Mouse (Mus musculus): Measurements from ENCODE around the gene Tead3.

Tead3 gene

DNA sequence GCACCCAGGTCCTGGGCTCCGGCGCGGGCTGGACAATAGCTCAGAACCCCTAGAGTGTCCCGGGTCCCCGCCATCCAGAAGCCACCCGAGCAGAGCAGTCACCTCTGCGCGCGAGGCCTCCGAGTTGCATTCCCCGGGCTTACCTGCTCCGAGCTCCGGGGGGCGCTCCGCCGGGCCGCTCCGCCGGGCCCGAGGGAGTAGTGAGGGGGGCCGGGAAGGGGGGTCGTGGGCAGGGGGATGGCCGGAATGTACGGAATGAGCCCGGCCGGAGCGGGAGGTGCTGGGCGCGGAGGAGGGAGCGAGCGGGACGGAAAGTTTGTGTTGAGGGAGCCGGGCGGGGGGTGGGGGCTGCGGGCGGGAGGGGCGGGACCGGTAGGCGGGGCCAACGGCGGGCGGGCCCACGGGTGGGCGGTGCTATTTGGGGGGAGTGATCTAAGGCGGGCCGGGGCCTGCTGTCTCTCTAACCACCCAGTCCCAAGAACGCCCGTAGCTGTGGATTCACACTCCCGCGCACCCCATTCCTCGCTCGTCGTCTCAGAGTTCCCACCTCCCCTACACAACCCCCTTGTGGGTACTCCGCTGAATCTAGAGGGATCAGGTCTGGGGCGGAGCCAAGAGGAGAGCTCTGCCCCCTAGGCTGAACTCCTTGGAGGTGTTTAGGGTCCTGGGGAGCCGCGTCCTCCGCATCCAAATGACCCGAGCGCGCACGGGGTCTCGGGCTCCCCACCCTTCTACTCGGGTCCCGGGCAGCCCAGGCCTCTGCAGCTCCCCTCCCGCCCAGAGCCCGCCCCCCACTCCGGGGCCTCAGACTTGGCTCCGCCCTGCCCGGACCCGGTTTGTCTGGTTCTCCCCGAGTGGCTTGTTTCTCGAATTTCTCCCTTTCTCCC lies at the start of gene Tead3:
Gene Tead3 (minus strand): TSS at position 352 of the 887 bp plus-strand sequence.
- DNase-seq (ENCODE audit: low spot score in 2 of 2) = peak; percentile 85 to 91

DNA sequence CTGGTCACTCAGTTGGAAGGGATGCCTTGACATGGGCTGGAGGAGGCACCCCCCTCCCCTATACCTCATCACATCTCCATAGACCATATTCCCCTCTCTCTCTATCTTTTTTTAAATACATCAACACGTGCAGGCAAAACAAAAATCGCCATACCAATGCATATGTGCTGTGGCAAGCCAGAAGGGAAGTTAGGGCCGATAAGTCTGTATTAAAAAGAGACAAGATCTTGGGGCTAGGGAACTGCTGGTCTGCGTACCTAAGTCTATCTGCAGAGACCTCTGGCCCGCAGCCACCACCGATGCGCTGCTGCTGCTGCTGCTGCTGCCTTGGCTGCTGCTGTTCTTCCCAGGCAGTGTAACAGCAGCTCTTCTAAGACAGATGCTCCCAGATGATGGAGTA lies 44.4 kb upstream of the Tead3 start:
- no peak for DNase-seq (ENCODE audit: low spot score in 2 of 2)

- DNase-seq (ENCODE audit: low spot score in 2 of 2) = no peak
Observed at GRCm38 (mm10) chr17:28394051-28394765, 43.6 kb upstream of the Tead3 start.

DNA sequence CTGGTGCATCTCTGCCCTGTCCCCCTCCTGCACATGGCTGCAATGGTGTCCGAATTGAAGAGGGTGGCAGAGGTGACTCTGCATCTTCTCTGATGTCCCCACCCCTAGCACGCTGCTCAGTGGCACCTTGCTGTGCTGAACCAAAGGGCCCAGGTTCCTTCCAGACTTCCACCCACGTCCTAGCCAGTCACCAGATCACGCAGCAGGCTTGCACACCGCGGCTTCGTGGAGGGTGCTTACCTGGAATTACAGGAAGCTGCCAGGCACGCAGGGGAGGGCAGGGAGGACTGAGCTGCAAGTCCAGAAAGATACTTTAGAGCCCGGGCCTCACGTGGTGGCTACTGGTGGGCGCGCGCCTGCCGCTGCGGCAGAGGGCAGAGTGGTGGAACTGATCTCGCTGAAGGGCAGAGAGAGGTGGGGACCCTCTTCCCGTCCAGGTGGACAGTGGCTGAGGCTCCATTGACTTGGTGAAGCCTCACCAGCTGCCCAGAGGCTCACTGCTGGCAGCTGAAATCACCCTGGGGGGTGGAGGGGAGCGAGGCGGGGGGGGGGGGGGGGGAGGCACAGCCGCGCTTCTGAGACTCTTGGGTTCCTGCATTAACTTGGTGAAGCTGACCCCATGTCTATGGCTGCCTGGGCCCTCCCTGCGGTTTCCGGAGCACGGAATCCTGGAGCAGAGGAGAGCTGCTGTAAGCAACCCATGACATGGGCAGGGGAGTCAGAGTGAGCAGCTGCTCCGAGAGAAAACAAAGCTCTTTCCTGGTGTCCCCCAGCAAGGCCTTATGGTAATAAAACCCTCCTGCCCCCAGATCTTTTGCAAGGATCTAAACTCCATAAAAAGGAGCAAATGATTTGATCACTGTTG lies 41.2 kb upstream of the Tead3 start:
- DNase-seq (ENCODE audit: low spot score in 2 of 2) = no peak

- no peak for DNase-seq (ENCODE audit: low spot score in 2 of 2)
Observed at GRCm38 (mm10) chr17:28388534-28388933, 37.9 kb upstream of the Tead3 start.

DNA sequence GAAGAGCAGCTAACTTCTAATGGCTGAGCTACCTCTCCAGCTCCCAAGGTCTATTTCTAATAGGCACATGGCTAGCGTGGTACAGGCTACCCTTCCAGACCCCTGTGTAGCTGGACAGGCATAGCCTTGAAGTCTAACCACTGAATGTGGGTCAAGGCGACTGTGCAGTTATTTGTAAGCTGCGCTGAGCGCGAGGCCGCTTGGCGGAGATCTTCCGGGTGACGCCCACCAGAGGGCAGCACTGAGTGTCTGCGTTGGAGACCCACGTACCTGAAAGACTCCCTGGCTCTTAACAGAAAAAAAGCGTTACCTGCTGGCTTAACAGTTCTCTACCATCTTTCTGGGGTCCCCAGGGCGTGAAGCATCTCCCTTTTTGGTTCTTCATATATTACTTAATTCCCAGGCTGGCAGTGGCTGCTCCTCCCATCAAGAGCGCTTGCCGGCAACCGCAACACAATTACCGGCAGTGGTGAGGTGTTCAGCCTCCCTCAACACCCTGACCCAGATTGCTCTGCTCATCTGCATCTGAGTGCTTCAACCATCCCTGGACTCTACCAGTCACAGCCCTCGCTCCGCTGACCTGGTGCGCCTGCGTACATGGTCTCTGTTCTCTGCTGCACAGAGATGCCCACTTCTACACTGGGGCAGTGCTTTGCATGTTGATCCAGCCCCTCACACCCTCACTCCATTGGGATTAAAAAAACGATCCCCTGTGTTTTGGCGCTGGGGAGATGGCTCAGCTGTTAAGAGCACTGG lies 35.7 kb upstream of the Tead3 start:
- DNase-seq (ENCODE audit: low spot score in 2 of 2) = peak; percentile 66 to 88

DNA sequence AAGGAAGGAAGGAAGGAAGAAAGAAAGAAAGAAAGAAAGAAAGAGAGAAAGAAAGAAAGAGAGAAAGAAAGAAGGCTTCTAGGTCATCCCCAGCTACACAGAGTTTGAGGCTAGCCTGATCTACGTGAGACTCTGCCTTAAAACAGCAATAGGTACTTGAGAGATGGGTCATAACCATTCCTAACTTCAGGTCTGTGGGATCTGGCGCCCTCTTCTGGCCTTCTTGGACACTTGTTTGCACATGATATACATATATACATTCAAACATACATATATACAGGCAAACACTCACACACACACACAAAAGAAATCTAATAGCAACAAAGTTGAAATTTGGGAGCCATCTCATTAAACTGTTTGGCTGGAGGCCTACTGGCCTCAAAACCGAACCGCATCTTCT lies 33.7 kb upstream of the Tead3 start:
- no peak for DNase-seq (ENCODE audit: low spot score in 2 of 2)

DNA sequence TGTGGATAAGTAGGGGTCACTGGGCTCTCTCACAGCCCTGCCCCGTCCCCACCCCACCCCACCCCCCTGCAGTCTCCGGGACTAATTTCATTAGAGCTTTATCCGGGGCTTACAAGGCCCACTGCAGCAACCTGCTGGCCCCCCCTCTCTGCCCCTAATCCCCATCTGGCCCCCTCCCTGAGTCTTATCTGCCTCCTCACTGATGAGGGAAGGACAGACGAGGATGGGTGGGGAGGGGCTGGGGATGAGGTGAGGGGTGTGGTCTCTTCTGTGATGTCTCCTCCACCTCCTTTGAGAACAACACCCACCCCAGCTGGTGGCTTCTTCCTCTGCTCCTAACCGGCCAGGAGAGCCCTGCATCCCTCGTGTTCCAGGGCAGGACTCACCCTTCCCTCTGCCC lies 29.6 kb upstream of the Tead3 start:
- no peak for DNase-seq (ENCODE audit: low spot score in 2 of 2)

DNA sequence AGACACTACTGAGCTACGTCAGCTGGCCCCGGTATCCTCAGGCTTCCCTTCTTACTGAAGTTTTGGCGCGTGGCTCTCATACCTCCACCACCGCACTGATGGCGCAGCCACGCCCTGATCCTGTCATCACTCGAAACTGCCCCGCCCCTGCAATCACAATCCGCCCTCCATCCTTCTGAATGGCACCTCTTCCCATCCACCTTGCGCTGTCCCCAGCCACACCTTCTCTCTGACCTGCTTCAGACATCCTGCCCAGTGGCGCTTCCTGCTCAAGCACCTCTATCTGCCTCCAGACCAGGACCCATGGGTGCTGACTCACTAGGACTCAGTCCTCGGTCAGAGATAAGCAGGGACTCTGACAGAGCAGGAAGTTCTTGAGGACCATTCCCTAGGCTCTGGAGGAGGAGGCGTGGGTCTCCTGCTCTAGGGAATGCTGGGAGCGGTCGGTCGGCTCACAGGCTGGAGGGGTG lies 25.0 kb upstream of the Tead3 start:
- no peak for DNase-seq (ENCODE audit: low spot score in 2 of 2)

DNA sequence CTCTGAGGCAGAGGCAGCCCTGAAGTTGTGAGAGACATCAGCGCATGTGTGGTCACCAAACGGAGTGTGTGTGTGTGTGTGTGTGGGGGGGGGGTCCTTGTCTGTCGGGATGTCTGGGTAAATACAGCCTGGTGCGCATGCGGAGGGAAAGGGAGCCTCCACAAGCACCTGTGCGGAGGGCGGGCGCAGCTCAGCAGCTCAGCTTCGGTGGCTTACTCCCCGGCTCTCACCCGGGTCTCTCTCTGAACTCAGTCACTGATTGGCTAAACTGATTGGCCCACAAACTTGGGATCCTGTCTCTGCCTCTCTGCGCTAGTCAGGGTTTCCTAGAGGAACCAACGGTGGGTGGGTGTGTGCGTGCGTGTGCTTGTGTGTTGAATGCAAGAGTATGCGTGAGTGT lies 23.9 kb upstream of the Tead3 start:
- no peak for DNase-seq (ENCODE audit: low spot score in 2 of 2)

GRCm38 (mm10) chr17:28373821-28374220 lies 23.2 kb upstream of the Tead3 start:
- DNase-seq (ENCODE audit: low spot score in 2 of 2) = peak in 1 of 2 experiments; percentile 40

DNA sequence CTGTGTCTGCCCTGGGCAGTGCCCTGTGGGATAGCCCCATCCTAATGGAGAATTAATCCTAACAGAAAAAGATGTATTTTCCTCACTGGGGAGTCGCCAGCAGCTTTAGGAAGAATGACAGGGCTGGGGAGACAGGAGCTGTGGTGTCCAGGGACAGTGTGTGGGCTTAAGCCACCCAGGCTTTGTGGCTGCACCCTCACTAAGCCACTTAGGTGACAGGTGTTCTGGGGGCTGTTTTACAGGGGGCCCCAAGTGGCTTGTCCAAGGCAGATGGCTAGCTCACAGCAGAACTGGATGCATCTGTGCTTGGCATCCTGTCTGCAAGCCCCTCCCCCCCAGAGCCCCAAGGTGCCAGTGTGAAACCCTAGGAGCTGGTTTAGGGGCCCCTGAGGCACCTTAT lies 21.3 kb upstream of the Tead3 start:
- DNase-seq (ENCODE audit: low spot score in 2 of 2) = no peak

DNA sequence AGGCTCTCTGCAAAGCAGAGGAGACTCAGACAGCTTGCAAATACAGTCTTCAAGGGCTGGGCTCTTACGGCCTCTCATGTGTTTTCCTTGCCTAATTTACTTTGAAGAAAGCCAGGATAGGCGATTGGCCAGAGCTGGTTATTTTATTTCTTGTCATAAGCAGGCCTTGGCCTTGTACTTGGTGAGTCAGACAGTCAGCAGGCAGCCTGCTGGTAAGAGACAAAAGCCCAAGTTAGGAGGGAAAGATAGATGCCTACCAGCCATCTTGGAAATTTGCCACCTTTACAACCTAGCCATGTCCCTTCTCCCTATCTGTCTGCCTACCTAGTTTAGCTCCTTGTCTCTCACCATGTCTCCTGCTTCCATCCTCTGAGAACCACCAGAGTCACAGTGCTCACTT lies 20.7 kb upstream of the Tead3 start:
- no peak for DNase-seq (ENCODE audit: low spot score in 2 of 2)

GRCm38 (mm10) chr17:28369056-28369455 lies 18.4 kb upstream of the Tead3 start:
- no peak for DNase-seq (ENCODE audit: low spot score in 2 of 2)

DNA sequence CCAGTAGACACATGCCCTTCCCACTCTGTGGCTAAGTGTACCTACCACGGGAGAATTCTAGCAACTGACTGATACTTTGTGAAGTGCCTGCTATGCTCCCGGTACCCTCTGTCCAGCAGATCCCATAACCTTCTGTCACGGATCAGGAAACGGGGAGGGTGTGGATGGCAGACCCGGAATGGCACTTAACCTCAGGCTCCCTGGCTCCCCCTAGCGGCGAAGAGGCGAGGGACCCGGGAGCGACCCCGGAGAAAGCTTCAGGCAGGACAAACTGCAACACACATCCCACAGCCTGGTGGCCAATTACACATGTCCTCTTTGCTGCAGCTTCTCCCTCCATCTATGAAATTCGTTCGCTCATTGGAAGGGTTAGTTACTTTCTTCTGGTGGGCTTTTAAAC lies 17.8 kb upstream of the Tead3 start:
- DNase-seq (ENCODE audit: low spot score in 2 of 2) = peak; percentile 70 to 88

DNA sequence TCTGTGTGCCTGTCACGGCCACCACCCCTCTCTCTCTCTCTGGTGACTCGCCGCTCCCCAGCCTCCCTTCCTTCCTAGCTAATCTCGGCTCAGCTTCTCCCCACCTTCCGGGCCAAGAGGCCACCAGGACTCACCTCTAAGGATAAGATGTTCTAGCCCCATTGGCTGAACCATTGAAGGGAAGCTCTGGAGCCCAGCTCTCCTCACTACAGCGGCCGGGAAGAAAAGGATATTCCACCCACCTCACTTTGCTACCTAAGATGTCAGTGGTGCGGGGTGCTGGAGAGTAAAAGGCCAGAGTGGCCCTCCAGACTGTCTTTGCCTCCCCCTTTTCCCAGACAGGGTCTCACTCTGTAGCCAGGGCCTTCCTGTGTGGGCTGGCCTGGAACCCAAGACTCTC lies 14.5 kb upstream of the Tead3 start, which contains the start of gene Tulp1:
Gene Tulp1 (minus strand): TSS at position 101 of the 400 bp plus-strand sequence.
- no peak for DNase-seq (ENCODE audit: low spot score in 2 of 2)

DNA sequence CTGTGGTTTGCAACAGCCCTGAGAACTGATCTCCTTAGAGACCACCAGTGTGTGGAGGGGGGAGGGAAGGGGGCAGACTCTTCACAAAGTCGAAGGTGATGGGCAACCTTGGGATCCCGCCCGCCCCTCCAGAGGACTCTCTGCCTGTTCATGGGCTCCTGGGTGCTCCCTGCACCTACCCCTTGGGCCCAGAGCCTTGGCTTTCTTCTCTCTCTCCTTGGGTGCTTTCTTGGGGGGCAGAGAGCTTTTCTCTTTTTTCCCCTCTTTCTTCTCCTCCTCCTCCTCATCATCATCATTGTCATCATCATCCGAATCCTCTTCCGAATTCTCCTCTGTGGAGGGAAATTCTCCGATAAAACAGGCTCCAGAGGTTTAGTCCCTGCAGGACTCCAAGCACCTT lies 12.9 kb upstream of the Tead3 start:
- no peak for DNase-seq (ENCODE audit: low spot score in 2 of 2)

- no peak for DNase-seq (ENCODE audit: low spot score in 2 of 2)
Observed at GRCm38 (mm10) chr17:28362653-28363292, 12.2 kb upstream of the Tead3 start.

- DNase-seq (ENCODE audit: low spot score in 2 of 2) = no peak
Observed at GRCm38 (mm10) chr17:28361921-28362652, 11.5 kb upstream of the Tead3 start.

Data from urinary bladder, postnatal 4 days (tissue).